Mouse (Mus musculus) ES-E14 (cell line): ENCODE data around the gene Hist2h2aa1. TPM values are rescaled to one million over a fixed set of nuclear protein-coding genes. Genes with fewer than 3 reads are reported as not detected.

Experiments used
- DNase-seq: peaks from one replicate; pipeline ENCODE4 v3.0.0-alpha.2; 2013; ENCODE audit warnings: low read depth, low spot score
- H3K27ac ChIP-seq: 2 replicates; pipeline ENCODE4 v1.5.1; 2012; ENCODE audit warnings: low read depth, mild to moderate bottlenecking, low read length, moderate library complexity, mixed read lengths; ENCODE audit not compliant: poor library complexity, insufficient read depth, severe bottlenecking
- H3K36me3 ChIP-seq: 2 replicates; pipeline ENCODE4 v1.6.1; 2012; ENCODE audit warnings: mild to moderate bottlenecking, low read length, moderate library complexity, mixed read lengths; ENCODE audit not compliant: control insufficient read depth, poor library complexity, insufficient read depth, severe bottlenecking
- H3K4me1 ChIP-seq, 2 experiments: fragments of 150-350 bp in 1 of 2; sonication (generic) in 1 of 2; 2 replicates each; pipeline ENCODE4 v1.6.1; 2012; ENCODE audit warnings: low read length in 2 of 2, mild to moderate bottlenecking in 1 of 2, mixed read lengths in 1 of 2; ENCODE audit not compliant: control insufficient read depth in 2 of 2, insufficient read depth in 2 of 2, poor library complexity in 1 of 2
- H3K4me3 ChIP-seq, 2 experiments: fragments of 150-350 bp in 1 of 2; sonication (generic) in 1 of 2; 2 replicates each; pipeline ENCODE4 v1.5.1; 2012; ENCODE audit warnings: low read length in 2 of 2, low read depth in 1 of 2, mild to moderate bottlenecking in 1 of 2, mixed read lengths in 1 of 2; ENCODE audit not compliant: insufficient read depth in 1 of 2, poor library complexity in 1 of 2, severe bottlenecking in 1 of 2
- H3K9ac ChIP-seq: 2 replicates; pipeline ENCODE4 v1.6.1; 2012; ENCODE audit warnings: low read depth, mild to moderate bottlenecking, low read length, mixed read lengths; ENCODE audit not compliant: poor library complexity, insufficient read depth, severe bottlenecking
- H3K9me3 ChIP-seq: fragments of 150-350 bp; sonication (generic); 2 replicates; pipeline ENCODE4 v1.6.1; 2012; ENCODE audit warnings: low read depth, mild to moderate bottlenecking, low read length; ENCODE audit not compliant: control insufficient read depth, insufficient read depth
- CHD2 ChIP-seq: IDR thresholded peaks from 2 replicates; pipeline ENCODE4 v1.6.1; 2014; ENCODE audit warnings: mild to moderate bottlenecking, low read depth, low read length, inconsistent platforms
- HCFC1 ChIP-seq: IDR thresholded peaks from 2 replicates; pipeline ENCODE4 v1.6.1; 2012; ENCODE audit warnings: low read length, inconsistent platforms, borderline replicate concordance; ENCODE audit not compliant: insufficient read depth
- MAFK ChIP-seq: IDR thresholded peaks from 2 replicates; pipeline ENCODE4 v1.6.1; 2014; ENCODE audit warnings: mild to moderate bottlenecking, low read depth, low read length, inconsistent platforms; ENCODE audit not compliant: insufficient read depth
- ZC3H11A ChIP-seq: IDR thresholded peaks from 2 replicates; pipeline ENCODE4 v1.6.1; 2012; ENCODE audit warnings: low read depth, mild to moderate bottlenecking, inconsistent platforms, low read length, borderline replicate concordance
- ZNF384 ChIP-seq: IDR thresholded peaks from 2 replicates; pipeline ENCODE4 v1.6.1; 2012; ENCODE audit warnings: low read depth, low read length, inconsistent platforms
- in situ Hi-C, 2 experiments: fragments of 600-800 bp; cut with MboI; formaldehyde crosslinking; loops; one replicate each; pipeline ENCODE4 v1.15.1; 2025; ENCODE audit warnings: low sequenced_read_pairs in 2 of 2, inconsistent platforms in 1 of 2; ENCODE audit not compliant: unreplicated experiment in 2 of 2
- total RNA-seq: library from RNA; depleted of rRNA; stranded (reverse); fragments of 300-350 nt; gene quantifications from 2 replicates; pipeline ENCODE4 v1.2.3, GENCODE M21; 2012

The Hist2h2aa1 gene
- total RNA-seq, 1 experiment: 2,311 TPM

DNA sequence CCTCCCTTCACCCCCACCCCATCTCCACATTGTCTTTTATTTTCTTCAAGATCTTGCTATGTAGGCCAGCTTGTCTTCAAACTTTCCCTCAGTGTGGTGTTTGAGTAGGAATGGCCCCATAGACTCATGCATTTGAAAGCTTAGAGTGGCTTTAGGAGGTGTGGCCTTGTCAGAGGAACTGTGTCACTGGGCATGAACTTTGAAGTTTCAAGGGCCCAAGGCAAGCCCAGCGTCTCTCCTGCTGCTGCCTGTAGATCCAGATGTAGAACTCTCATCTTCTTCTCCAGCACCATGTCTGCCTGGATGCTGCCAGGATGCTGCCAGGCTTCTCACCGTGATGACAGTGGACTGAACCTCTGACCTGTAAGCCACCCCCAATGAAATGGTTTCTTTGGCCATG is 16.5 kb upstream of the Hist2h2aa1 start:
- H3K27ac ChIP-seq: no peak overlapping the region
- in situ Hi-C loops: no loop called here
- H3K4me3 ChIP-seq: no peak overlapping the region
- H3K9ac ChIP-seq: no peak overlapping the region
- no peaks in the 10 kb centered on the region for H3K36me3 ChIP-seq
- peaks cover 0 to 9% of the 10 kb centered on the region in 2 experiments; a peak in 1 of 4 replicates for H3K4me1 ChIP-seq
- no peak for DNase-seq
- H3K9me3 ChIP-seq: no peaks in the 10 kb centered on the region
- no peak for TF ChIP-seq ZC3H11A

DNA sequence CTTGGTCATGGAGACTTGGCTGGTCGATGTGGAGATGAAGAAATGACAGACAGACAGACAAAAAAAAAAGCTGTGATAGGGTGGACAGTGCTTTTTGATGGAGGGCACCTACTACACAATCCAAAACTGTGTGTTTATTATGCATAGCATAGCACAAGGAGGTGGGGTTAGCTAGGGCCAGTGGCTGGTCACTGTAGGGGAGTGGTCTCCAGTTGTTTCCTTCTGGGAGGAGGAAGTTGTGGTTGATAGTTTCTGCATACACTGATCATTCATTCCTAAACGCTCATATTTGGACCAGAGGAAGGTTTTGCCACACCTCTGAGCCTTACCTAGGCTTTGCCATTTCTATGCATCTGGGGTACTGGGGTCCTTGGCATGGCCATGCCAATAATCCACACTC is 14.9 kb upstream of the Hist2h2aa1 start:
- Histone ChIP-seq H3K36me3 (no peaks in the 10 kb centered on the region), H3K9ac (no peak overlapping the region), H3K4me1 (peaks cover 0 to 6% of the 10 kb centered on the region in 2 experiments; a peak in 1 of 4 replicates), H3K4me3 (no peak overlapping the region), H3K27ac (no peak overlapping the region), H3K9me3 (no peaks in the 10 kb centered on the region)
- TF ChIP-seq HCFC1 (no peak), CHD2 (no peak), ZNF384 (no peak), MAFK (no peak), ZC3H11A (no peak)
- in situ Hi-C loops: no loop called here
- no peak for DNase-seq

DNA sequence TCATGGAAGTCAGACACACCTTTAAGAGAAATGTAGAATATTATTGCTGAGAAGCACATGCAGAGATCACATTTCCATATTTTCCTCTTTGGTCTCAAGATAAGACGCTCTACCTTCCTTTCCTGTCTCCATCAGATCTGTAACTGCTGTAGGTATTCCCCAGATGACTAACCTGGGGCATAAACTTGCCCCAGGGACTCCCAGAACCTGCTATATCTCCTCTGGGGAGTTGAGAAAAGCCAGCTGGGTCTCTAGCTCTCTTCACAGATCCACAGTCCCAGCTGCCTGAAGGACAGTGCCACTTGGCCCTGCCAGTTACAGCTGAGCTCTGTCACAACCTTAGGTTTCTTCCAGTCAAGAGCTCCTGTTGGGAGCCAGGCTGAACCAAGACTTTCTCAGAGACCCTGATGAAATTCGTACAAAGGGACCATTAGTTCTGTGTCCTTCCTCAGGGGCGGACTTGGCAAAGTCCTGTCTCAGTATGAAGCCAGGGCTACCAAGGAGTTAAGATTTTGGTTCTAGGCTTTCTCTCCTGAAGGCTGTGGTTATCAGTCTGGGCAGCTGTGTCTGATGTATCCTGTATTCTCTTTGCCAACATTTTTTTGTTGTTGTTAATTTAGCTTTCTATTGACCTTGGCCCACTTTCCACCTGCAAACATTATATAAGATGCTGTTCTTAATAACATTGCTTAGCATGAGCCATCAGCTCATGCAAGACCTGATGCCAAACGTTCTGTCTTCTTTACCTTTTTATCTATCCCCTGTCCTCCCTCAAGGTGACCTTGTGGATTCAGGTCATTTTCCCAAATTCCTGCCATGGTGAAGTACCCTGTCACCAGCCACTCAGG is 14.2 kb upstream of the Hist2h2aa1 start:
- no peak overlapping the region for H3K27ac ChIP-seq
- in situ Hi-C loops: no loop called here
- no peak overlapping the region for H3K4me3 ChIP-seq
- no peak for DNase-seq
- TF ChIP-seq HCFC1: no peak
- TF ChIP-seq ZNF384: no peak
- TF ChIP-seq ZC3H11A: no peak
- TF ChIP-seq CHD2: no peak
- no peak for TF ChIP-seq MAFK
- no peak overlapping the region for H3K9ac ChIP-seq
- no peaks in the 10 kb centered on the region for H3K9me3 ChIP-seq
- no peaks in the 10 kb centered on the region for H3K36me3 ChIP-seq
- peaks cover 0 to 5% of the 10 kb centered on the region in 2 experiments; a peak in 2 of 4 replicates for H3K4me1 ChIP-seq

DNA sequence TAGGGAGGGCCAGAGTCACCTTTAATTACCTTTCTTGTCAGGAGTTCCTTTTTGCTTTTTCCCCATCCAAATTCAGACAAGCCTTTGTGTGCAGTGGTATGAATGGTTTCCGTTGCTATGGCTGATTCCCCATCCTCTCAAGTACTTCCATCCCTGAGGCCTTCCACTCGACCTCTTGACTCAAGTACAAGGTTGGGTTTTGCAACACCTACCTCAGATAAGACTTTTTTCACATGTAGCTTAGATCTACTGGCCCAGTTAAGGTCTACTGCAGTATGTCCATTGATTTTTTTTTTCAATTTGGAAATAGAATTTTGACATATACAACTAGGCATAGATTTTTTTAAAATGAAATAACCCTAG is 13.6 kb upstream of the Hist2h2aa1 start:
- no peaks in the 10 kb centered on the region for H3K9me3 ChIP-seq
- no peak overlapping the region for H3K27ac ChIP-seq
- H3K4me1 ChIP-seq: peaks cover 0 to 3% of the 10 kb centered on the region in 2 experiments; a peak in 3 of 4 replicates
- TF ChIP-seq ZNF384 (no peak), CHD2 (no peak), HCFC1 (no peak), ZC3H11A (no peak), MAFK (no peak)
- in situ Hi-C loops: no loop called here
- no peak for DNase-seq
- H3K9ac ChIP-seq: no peak overlapping the region
- H3K36me3 ChIP-seq: no peaks in the 10 kb centered on the region
- H3K4me3 ChIP-seq: no peak overlapping the region

DNA sequence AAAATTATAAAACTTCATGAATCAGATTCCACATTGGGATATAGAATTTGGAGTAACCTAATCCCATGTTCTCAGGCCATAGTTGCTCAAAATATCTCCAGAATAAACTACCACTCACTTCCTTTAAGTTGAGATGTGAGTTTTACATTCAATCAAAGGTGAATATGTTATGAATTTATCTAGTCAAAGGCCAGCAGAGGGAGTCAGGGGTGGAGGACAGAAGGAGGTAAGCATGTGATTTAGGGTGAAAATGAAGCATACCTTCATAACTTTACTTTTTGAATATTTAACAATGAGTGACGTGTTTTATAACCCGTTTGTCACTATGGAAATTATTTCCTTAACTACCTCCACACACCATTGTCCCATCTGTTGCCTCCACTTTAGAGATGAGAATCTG is 10.4 kb upstream of the Hist2h2aa1 start:
- in situ Hi-C loops: no loop called here
- Histone ChIP-seq H3K27ac (no peak overlapping the region), H3K36me3 (no peaks in the 10 kb centered on the region), H3K9me3 (no peaks in the 10 kb centered on the region), H3K4me3 (no peak overlapping the region), H3K9ac (no peak overlapping the region), H3K4me1 (peaks cover 0 to 5% of the 10 kb centered on the region in 2 experiments; a peak in 3 of 4 replicates)
- no peak for DNase-seq
- TF ChIP-seq ZC3H11A (no peak), HCFC1 (no peak), ZNF384 (no peak), CHD2 (no peak), MAFK (no peak)
